Mouse (Mus musculus) hindbrain, embryonic 13.5 days (tissue): ENCODE measurements around the gene Dnajc15. TPM values are rescaled to one million over a fixed set of nuclear protein-coding genes. Genes with fewer than 3 reads are reported as not detected.

Experiments used
- ATAC-seq: fragments of 200-750 bp; cut with Nextera tagmentation; 2 replicates; pipeline ENCODE4 v1.8.0; 2017; ENCODE audit warnings: moderate TSS enrichment; ENCODE audit not compliant: low FRiP score
- H3K27ac ChIP-seq: fragments of 300-500 bp; sonication (generic); 2 replicates; pipeline ENCODE4 v1.5.1; 2015; ENCODE audit warnings: inconsistent platforms, mild to moderate bottlenecking, moderate library complexity
- H3K27me3 ChIP-seq: fragments of 300-500 bp; sonication (generic); 2 replicates; pipeline ENCODE4 v1.6.1; 2015; ENCODE audit warnings: mild to moderate bottlenecking, inconsistent platforms
- H3K36me3 ChIP-seq: fragments of 300-500 bp; sonication (generic); 2 replicates; pipeline ENCODE4 v1.6.1; 2015; ENCODE audit warnings: mild to moderate bottlenecking, inconsistent platforms
- H3K4me1 ChIP-seq: fragments of 300-500 bp; sonication (generic); replicated peaks from 2 replicates; pipeline ENCODE4 v1.6.1; 2015; ENCODE audit warnings: inconsistent platforms
- H3K4me2 ChIP-seq: fragments of 300-500 bp; sonication (generic); 2 replicates; pipeline ENCODE4 v1.6.1; 2015; ENCODE audit warnings: inconsistent platforms, mild to moderate bottlenecking, moderate library complexity
- H3K4me3 ChIP-seq: fragments of 300-500 bp; sonication (generic); 2 replicates; pipeline ENCODE4 v1.5.1; 2015; ENCODE audit warnings: mild to moderate bottlenecking, inconsistent platforms
- H3K9ac ChIP-seq: fragments of 300-500 bp; sonication (generic); 2 replicates; pipeline ENCODE4 v1.6.1; 2015; ENCODE audit warnings: mild to moderate bottlenecking, inconsistent platforms
- H3K9me3 ChIP-seq: fragments of 300-500 bp; sonication (generic); 2 replicates; pipeline ENCODE4 v1.6.1; 2016; ENCODE audit warnings: inconsistent platforms
- WGBS: fragments of 180-500 bp; shearing (Covaris S2); methylation state at CpG from one replicate; pipeline ENCODE4 v1.1.7; 2015; 5-methylcytosine and 5-hydroxymethylcytosine counted together
- polyA plus RNA-seq: library from polyadenylated mRNA; unstranded; fragments of >200 nt; fragmentation: Nextera tagmentation; extraction: Ambion mirVana; gene quantifications from 2 replicates; pipeline ENCODE4 v1.2.1, GENCODE M21; 2015

Gene Dnajc15
- polyA plus RNA-seq, 1 experiment from 2014 or later: 90.8 TPM

- H3K4me3 ChIP-seq: no peak overlapping the region
- no peak overlapping the region for H3K9ac ChIP-seq
- no peak for ATAC-seq
- 94% methylated on average over 1 of the region's 1 CpGs for WGBS
- H3K9me3 ChIP-seq: no peaks in the 10 kb centered on the region
- no peaks in the 10 kb centered on the region for H3K36me3 ChIP-seq
- no peak overlapping the region for H3K4me2 ChIP-seq
- no peak overlapping the region for H3K27ac ChIP-seq
- H3K27me3 ChIP-seq: no peaks in the 10 kb centered on the region
- H3K4me1 ChIP-seq: peaks cover 11% of the 10 kb centered on the region
Observed at GRCm38 (mm10) chr14:77812890-77813289, 62.0 kb downstream of the Dnajc15 start.

DNA sequence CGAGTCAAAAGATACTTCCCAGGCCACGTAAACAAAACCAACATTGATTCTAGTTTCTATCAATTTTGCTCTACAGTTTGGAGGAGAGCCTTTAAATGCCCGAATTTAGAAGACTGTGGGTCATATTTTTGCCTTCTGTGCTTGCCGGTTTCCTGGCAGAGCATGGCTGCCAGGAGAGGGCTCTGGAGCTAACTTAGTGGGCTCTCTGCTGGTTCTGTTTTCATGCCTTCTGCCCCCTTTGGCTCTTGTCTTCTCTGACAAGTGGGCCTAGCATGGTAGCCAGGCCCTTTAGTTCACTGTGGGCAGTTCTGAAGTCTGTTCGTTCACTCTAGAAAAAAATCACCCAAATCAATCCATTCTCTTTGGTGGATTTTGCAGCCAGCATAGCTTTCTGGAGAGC, 63.5 kb downstream of the Dnajc15 start:
- H3K4me2 ChIP-seq: no peak overlapping the region
- no peak overlapping the region for H3K4me3 ChIP-seq
- no peak overlapping the region for H3K27ac ChIP-seq
- H3K4me1 ChIP-seq: peaks cover 11% of the 10 kb centered on the region
- H3K9me3 ChIP-seq: no peaks in the 10 kb centered on the region
- WGBS: 89% methylated on average over 5 of the region's 5 CpGs
- no peak overlapping the region for H3K9ac ChIP-seq
- no peaks in the 10 kb centered on the region for H3K27me3 ChIP-seq
- no peaks in the 10 kb centered on the region for H3K36me3 ChIP-seq
- ATAC-seq: no peak

DNA sequence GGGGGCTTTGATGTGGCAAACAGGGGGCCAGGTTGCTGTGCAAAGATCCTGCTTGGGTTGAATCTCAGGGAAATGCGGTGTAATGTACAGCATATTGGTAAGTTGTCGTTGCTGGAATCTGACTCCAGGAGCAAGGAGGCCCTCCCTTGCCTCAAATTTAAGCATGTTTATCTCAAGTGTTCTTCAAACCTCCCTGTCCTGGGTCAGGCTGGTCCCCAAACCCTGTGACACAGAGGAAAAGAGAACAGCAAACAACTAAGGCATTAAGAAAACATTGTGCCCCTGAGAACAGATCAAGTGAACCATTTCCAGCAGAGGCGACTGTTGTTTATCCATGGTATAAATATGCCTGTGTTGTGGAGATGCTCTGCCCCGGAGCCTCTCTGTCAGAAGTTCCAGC, 67.1 kb downstream of the Dnajc15 start:
- ATAC-seq: no peak
- Histone ChIP-seq H3K4me3 (no peak overlapping the region), H3K4me1 (peaks cover 6% of the 10 kb centered on the region), H3K4me2 (no peak overlapping the region), H3K9ac (no peak overlapping the region), H3K27me3 (no peaks in the 10 kb centered on the region), H3K9me3 (no peaks in the 10 kb centered on the region), H3K36me3 (no peaks in the 10 kb centered on the region), H3K27ac (no peak overlapping the region)
- 88% methylated on average over 4 of the region's 4 CpGs for WGBS

DNA sequence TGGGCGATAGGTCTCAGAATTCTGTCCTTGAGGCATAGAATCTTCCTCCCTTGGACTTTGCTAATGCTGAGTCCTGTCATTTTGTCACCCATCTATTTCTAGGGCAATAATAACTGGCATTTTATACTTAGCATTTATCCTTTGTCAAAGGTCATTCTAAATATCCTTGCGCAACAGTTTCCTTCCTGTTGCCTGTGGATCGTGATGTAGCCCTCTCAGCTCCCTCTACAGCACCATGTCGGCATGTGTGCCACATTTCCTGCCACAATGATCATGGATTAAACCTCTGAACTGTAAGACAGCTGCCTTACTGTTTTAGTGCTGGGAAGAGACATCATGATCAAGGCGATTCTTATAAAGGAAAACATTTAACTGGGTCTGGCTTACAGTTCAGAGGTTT, 68.6 kb downstream of the Dnajc15 start:
- WGBS: 92% methylated on average over 5 of the region's 5 CpGs
- H3K27me3 ChIP-seq: no peaks in the 10 kb centered on the region
- H3K9ac ChIP-seq: no peak overlapping the region
- peaks cover 21% of the 10 kb centered on the region for H3K4me1 ChIP-seq
- H3K9me3 ChIP-seq: no peaks in the 10 kb centered on the region
- H3K4me2 ChIP-seq: no peak overlapping the region
- ATAC-seq: no peak
- no peaks in the 10 kb centered on the region for H3K36me3 ChIP-seq
- H3K27ac ChIP-seq: no peak overlapping the region
- H3K4me3 ChIP-seq: no peak overlapping the region

- H3K9me3 ChIP-seq: no peaks in the 10 kb centered on the region
- H3K36me3 ChIP-seq: no peaks in the 10 kb centered on the region
- 25% methylated on average over 5 of the region's 5 CpGs for WGBS
- 0 out of 2 replicates have a peak overlapping the region, but pooled peaks have one; percentile 24 for H3K9ac ChIP-seq
- ATAC-seq: peak; percentile 44; the same call in 1 of the 2 replicates
- no peaks in the 10 kb centered on the region for H3K27me3 ChIP-seq
- H3K4me1 ChIP-seq: peaks cover 30% of the 10 kb centered on the region
- H3K4me2 ChIP-seq: peak overlapping the region; percentile 10; the same call in 1 of the 2 replicates
- H3K27ac ChIP-seq: peak overlapping the region; percentile 80
- no peak overlapping the region for H3K4me3 ChIP-seq
Observed at GRCm38 (mm10) chr14:77802268-77802630, 72.7 kb downstream of the Dnajc15 start.

DNA sequence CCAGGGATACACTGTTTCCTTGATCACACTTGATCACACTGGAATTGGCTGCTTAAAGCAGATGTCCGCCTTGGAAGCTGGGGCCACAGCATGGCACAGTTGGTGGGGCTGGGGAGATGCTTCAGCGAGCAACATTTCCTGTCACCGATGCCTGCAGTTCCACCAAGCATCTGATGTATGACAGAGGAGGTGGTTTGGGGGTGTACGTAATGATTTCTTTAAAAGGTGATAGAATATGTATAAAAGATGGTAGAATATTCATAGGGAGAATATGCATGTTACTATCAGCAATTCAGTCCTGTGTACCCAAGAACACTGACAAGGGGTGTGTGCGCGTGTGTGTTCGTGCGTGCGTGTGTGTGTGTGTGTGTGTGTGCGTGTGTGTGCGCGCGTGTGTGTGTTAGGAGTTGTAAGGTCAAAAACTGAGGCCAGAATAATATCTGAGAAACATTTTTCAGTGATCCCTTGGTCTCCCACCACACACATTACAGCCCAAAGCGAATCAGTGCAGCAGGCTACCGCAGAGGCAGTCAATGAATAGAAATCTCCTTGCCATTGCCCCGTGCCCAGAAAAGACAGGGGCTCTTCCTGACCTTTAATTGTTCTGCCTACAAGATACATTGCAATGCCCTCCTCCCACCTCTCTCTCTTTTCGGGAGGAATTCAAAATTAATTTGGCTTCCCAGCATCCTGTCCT, 73.2 kb downstream of the Dnajc15 start:
- Histone ChIP-seq H3K4me2 (peak overlapping the region; percentile 10; the same call in 1 of the 2 replicates), H3K27me3 (no peaks in the 10 kb centered on the region), H3K9me3 (no peaks in the 10 kb centered on the region), H3K27ac (peak overlapping the region; percentile 80), H3K36me3 (no peaks in the 10 kb centered on the region), H3K4me1 (peaks cover 30% of the 10 kb centered on the region), H3K9ac (peak overlapping the region; percentile 24; the same call in 1 of the 2 replicates), H3K4me3 (no peak overlapping the region)
- ATAC-seq: no peak; the same call in 1 of the 2 replicates
- 55% methylated on average over 17 of the region's 17 CpGs for WGBS

DNA sequence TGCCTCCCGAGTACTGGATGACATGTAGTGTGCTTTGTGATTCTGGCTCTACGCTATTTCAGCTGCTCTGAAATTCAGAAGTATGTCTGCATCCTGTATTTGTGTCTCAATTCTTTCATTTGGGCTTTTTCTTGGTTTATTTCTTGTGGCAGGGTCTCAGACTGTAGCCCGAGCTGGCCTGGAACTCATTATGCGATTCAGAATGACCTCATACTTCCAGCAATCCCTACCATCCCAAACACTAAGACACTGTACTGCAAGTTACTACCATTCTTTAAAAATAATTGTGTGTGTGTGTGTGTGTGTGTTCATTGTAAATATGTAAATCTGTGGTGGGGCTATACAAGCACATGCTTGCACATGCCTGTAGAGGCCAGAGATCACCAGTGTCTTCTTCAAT, 78.4 kb downstream of the Dnajc15 start:
- Histone ChIP-seq H3K36me3 (no peaks in the 10 kb centered on the region), H3K4me3 (no peak overlapping the region), H3K9me3 (no peaks in the 10 kb centered on the region), H3K9ac (no peak overlapping the region), H3K4me1 (peaks cover 11% of the 10 kb centered on the region), H3K27ac (no peak overlapping the region), H3K4me2 (no peak overlapping the region), H3K27me3 (no peaks in the 10 kb centered on the region)
- no peak for ATAC-seq
- WGBS: 86% methylated on average over 4 of the region's 4 CpGs

DNA sequence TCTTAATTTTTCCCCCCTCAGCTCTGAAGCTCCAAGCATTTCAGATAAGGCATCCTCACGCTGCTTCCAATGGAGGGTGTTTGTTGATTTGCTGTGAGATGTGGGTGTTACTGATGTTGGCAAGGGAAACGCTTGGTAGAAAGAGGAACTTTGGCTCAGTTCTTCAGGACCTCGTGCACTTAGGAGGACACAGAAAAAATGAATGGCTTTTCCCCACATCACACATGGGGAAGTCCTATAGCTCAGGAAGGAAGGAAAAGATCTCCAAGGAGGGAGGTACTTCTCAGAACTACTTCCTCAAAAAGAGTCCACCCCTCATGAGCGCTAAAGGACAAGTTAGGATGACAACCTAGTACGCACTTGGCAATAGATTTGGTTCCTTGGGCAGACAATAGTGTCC, 79.7 kb downstream of the Dnajc15 start:
- Histone ChIP-seq H3K4me1 (peaks cover 1% of the 10 kb centered on the region), H3K27me3 (no peaks in the 10 kb centered on the region), H3K36me3 (no peaks in the 10 kb centered on the region), H3K9me3 (no peaks in the 10 kb centered on the region), H3K4me2 (no peak overlapping the region), H3K27ac (no peak overlapping the region), H3K4me3 (no peak overlapping the region), H3K9ac (no peak overlapping the region)
- WGBS: 94% methylated on average over 5 of the region's 5 CpGs
- ATAC-seq: no peak

DNA sequence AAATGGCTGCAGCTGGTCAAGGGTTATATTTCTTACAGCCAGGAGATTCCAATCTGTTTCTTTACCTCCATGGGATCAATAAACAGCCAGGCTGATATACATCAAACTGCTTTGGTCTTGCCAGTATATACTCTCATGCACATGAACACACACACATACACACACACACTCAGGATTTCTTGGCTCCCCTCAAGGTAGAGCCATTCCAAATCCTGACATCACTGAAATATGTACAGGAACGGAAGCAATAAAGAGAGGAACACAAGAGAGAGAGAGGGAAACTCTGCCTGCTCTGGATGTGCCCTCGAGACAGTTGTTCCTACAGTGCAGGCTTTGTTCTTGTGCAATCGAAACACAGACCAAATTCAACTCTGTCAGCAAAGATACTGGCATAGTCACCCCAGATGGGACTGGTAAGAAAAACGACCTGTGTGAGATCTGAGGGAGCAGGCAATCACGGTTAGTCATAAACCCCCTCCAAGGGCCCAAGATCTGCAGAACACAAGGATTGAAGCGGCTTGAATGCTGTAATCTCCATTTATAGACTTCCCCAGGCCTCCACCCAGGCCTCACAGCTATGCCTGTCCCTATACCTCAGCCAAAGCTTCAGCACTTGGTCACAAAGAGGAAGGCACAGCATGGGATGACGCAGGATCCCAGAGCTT, 80.5 kb downstream of the Dnajc15 start:
- Histone ChIP-seq H3K27ac (no peak overlapping the region), H3K4me1 (no peaks in the 10 kb centered on the region), H3K36me3 (no peaks in the 10 kb centered on the region), H3K27me3 (no peaks in the 10 kb centered on the region), H3K9me3 (no peaks in the 10 kb centered on the region), H3K4me3 (no peak overlapping the region), H3K9ac (no peak overlapping the region), H3K4me2 (no peak overlapping the region)
- ATAC-seq: no peak
- 61% methylated on average over 7 of the region's 7 CpGs for whole genome bisulfite sequencing

- H3K4me1 ChIP-seq: no peaks in the 10 kb centered on the region
- no peak for ATAC-seq
Observed at GRCm38 (mm10) chr14:77792998-77793397, 81.9 kb downstream of the Dnajc15 start.

GRCm38 (mm10) chr14:77783217-77783616, 91.7 kb downstream of the Dnajc15 start:
- Histone ChIP-seq H3K9ac (no peak overlapping the region), H3K36me3 (no peaks in the 10 kb centered on the region), H3K27me3 (no peaks in the 10 kb centered on the region), H3K4me2 (no peak overlapping the region), H3K27ac (no peak overlapping the region), H3K4me3 (no peak overlapping the region), H3K9me3 (0 out of 2 replicates have a peak, but pooled peaks cover 4% of the 10 kb centered on the region), H3K4me1 (no peaks in the 10 kb centered on the region)
- no peak for ATAC-seq

More at GRCm38 (mm10) chr14:77792998-77793397, 81.9 kb downstream of the Dnajc15 start:
- H3K36me3 ChIP-seq: no peaks in the 10 kb centered on the region
- H3K4me2 ChIP-seq: no peak overlapping the region
- H3K4me3 ChIP-seq: no peak overlapping the region
- no peaks in the 10 kb centered on the region for H3K27me3 ChIP-seq
- H3K27ac ChIP-seq: no peak overlapping the region
- no peaks in the 10 kb centered on the region for H3K9me3 ChIP-seq
- WGBS: 93% methylated on average over 6 of the region's 6 CpGs
- no peak overlapping the region for H3K9ac ChIP-seq

- Histone ChIP-seq H3K9me3 (0 out of 2 replicates have a peak, but pooled peaks cover 4% of the 10 kb centered on the region), H3K9ac (no peak overlapping the region), H3K4me3 (no peak overlapping the region), H3K36me3 (no peaks in the 10 kb centered on the region), H3K27ac (no peak overlapping the region), H3K4me1 (no peaks in the 10 kb centered on the region), H3K27me3 (no peaks in the 10 kb centered on the region), H3K4me2 (no peak overlapping the region)
- WGBS: 89% methylated on average over 1 of the region's 1 CpGs
- no peak for ATAC-seq
Observed at GRCm38 (mm10) chr14:77777365-77777764, 97.6 kb downstream of the Dnajc15 start.
